Mouse (Mus musculus) MEL (cell line): ENCODE data around the gene Pla2r1. TPM values are rescaled to one million over a fixed set of nuclear protein-coding genes. Genes with fewer than 3 reads are reported as not detected.

ENCODE experiments used
- DNase-seq: peaks from one replicate; pipeline ENCODE4 v3.0.0; 2011; ENCODE audit warnings: low read depth, low spot score
- H3K27ac ChIP-seq: 2 replicates; pipeline ENCODE4 v1.5.1; 2012; ENCODE audit warnings: low read depth, mild to moderate bottlenecking, control low read depth, low read length, moderate library complexity; ENCODE audit not compliant: control insufficient read depth
- H3K27me3 ChIP-seq, 2 experiments: fragments of 150-350 bp in 1 of 2; sonication (generic) in 1 of 2; 2 replicates each; pipeline ENCODE4 v1.6.1; 2012; ENCODE audit warnings: low read length in 2 of 2, mild to moderate bottlenecking in 2 of 2, improper control_type of control experiment in 1 of 2, moderate library complexity in 1 of 2; ENCODE audit not compliant: insufficient read depth in 2 of 2, control insufficient read depth in 1 of 2
- H3K36me3 ChIP-seq, 2 experiments: 2 replicates each; pipeline ENCODE4 v1.6.1; 2012 to 2014; ENCODE audit warnings: low read length in 2 of 2, improper control_type of control experiment in 1 of 2, inconsistent platforms in 1 of 2, mild to moderate bottlenecking in 1 of 2; ENCODE audit not compliant: insufficient read depth in 2 of 2, control insufficient read depth in 1 of 2
- H3K4me1 ChIP-seq, 2 experiments: fragments of 150-350 bp in 1 of 2; sonication (generic) in 1 of 2; 2 replicates each; pipeline ENCODE4 v1.6.1; 2012; ENCODE audit warnings: low read length in 2 of 2, improper control_type of control experiment in 1 of 2, mild to moderate bottlenecking in 1 of 2; ENCODE audit not compliant: insufficient read depth in 2 of 2, control insufficient read depth in 1 of 2
- H3K4me3 ChIP-seq, 2 experiments: fragments of 150-350 bp in 1 of 2; sonication (generic) in 1 of 2; 2 replicates each; pipeline ENCODE4 v1.5.1; 2012; ENCODE audit warnings: low read depth in 2 of 2, low read length in 2 of 2, mild to moderate bottlenecking in 2 of 2, moderate library complexity in 2 of 2, control low read depth in 1 of 2, improper control_type of control experiment in 1 of 2; ENCODE audit not compliant: control insufficient read depth in 1 of 2, insufficient read depth in 1 of 2
- H3K79me2 ChIP-seq: 2 replicates; pipeline ENCODE4 v1.6.1; 2012; ENCODE audit warnings: mild to moderate bottlenecking, low read length, moderate library complexity; ENCODE audit not compliant: control insufficient read depth, poor library complexity, insufficient read depth
- H3K9ac ChIP-seq: 2 replicates; pipeline ENCODE4 v1.6.1; 2012; ENCODE audit warnings: low read depth, mild to moderate bottlenecking, control low read depth, low read length, moderate library complexity; ENCODE audit not compliant: control insufficient read depth, poor library complexity, severe bottlenecking
- H3K9me3 ChIP-seq: fragments of 150-350 bp; sonication (generic); replicated peaks from 2 replicates; pipeline ENCODE4 v1.6.1; 2012; ENCODE audit warnings: mild to moderate bottlenecking, low read length, improper control_type of control experiment, moderate library complexity; ENCODE audit not compliant: insufficient read depth
- CHD1 ChIP-seq: IDR thresholded peaks from 2 replicates; pipeline ENCODE4 v1.6.1; 2012; ENCODE audit warnings: low read depth, mild to moderate bottlenecking, inconsistent platforms, low read length, improper control_type of control experiment
- CTCF ChIP-seq, 3 experiments: IDR thresholded peaks in 2 of 3; conservative IDR thresholded peaks in 1 of 3; 2 replicates each; pipeline ENCODE4 v1.5.1; 2011 to 2012; ENCODE audit warnings: low read length in 3 of 3, low read depth in 2 of 3, mild to moderate bottlenecking in 2 of 3, improper control_type of control experiment in 1 of 3, inconsistent platforms in 1 of 3, mixed read lengths in 1 of 3, moderate library complexity in 1 of 3; ENCODE audit not compliant: control insufficient read depth in 1 of 3, insufficient read depth in 1 of 3, poor library complexity in 1 of 3, severe bottlenecking in 1 of 3
- ELF1 ChIP-seq: IDR thresholded peaks from 2 replicates; pipeline ENCODE4 v1.6.1; 2014; ENCODE audit warnings: low read depth, mild to moderate bottlenecking, inconsistent platforms, low read length, improper control_type of control experiment, moderate library complexity
- EP300 ChIP-seq, 2 experiments: IDR thresholded peaks; 2 replicates each; pipeline ENCODE4 v1.6.1; 2011; ENCODE audit warnings: improper control_type of control experiment in 2 of 2, low read length in 2 of 2, low read depth in 1 of 2, mild to moderate bottlenecking in 1 of 2
- GABPA ChIP-seq: IDR thresholded peaks from 2 replicates; pipeline ENCODE4 v1.6.1; 2012; ENCODE audit warnings: low read depth, mild to moderate bottlenecking, inconsistent platforms, low read length, improper control_type of control experiment, moderate library complexity
- GATA1 ChIP-seq: IDR thresholded peaks from 2 replicates; pipeline ENCODE4 v1.6.1; 2011; ENCODE audit warnings: low read depth, low read length, improper control_type of control experiment
- KAT2A ChIP-seq: conservative IDR thresholded peaks from 2 replicates; pipeline ENCODE4 v1.6.1; 2012; ENCODE audit warnings: low read depth, low read length, improper control_type of control experiment, inconsistent platforms
- MAFK ChIP-seq: IDR thresholded peaks from 2 replicates; pipeline ENCODE4 v1.6.1; 2011; ENCODE audit warnings: low read depth, mild to moderate bottlenecking, low read length, improper control_type of control experiment, borderline replicate concordance
- MAZ ChIP-seq: IDR thresholded peaks from 2 replicates; pipeline ENCODE4 v1.6.1; 2012; ENCODE audit warnings: low read depth, mild to moderate bottlenecking, inconsistent platforms, low read length, improper control_type of control experiment
- MEF2A ChIP-seq: IDR thresholded peaks from 2 replicates; pipeline ENCODE4 v1.6.1; 2014; ENCODE audit warnings: low read depth, mild to moderate bottlenecking, inconsistent platforms, low read length, improper control_type of control experiment; ENCODE audit not compliant: poor library complexity, insufficient replicate concordance, severe bottlenecking; ENCODE audit errors: extremely low read depth
- MXI1 ChIP-seq: IDR thresholded peaks from 2 replicates; pipeline ENCODE4 v1.6.1; 2011; ENCODE audit warnings: mild to moderate bottlenecking, low read depth, low read length, improper control_type of control experiment
- MYB ChIP-seq: IDR thresholded peaks from 2 replicates; pipeline ENCODE4 v1.6.1; 2011; ENCODE audit warnings: mild to moderate bottlenecking, low read depth, low read length, improper control_type of control experiment
- MYC ChIP-seq: IDR thresholded peaks from 2 replicates; pipeline ENCODE4 v1.6.1; 2011; ENCODE audit warnings: low read depth, mild to moderate bottlenecking, low read length, improper control_type of control experiment, moderate library complexity
- POLR2AphosphoS5 ChIP-seq: IDR thresholded peaks from 2 replicates; pipeline ENCODE4 v1.6.1; 2012; ENCODE audit warnings: low read depth, borderline replicate concordance, mild to moderate bottlenecking, inconsistent platforms, low read length, moderate library complexity, mixed read lengths
- RCOR1 ChIP-seq: IDR thresholded peaks from 2 replicates; pipeline ENCODE4 v1.6.1; 2012; ENCODE audit warnings: low read depth, mild to moderate bottlenecking, inconsistent platforms, low read length, improper control_type of control experiment
- SIN3A ChIP-seq: IDR thresholded peaks from 2 replicates; pipeline ENCODE4 v1.6.1; 2012; ENCODE audit warnings: low read length, improper control_type of control experiment, inconsistent platforms
- SMC3 ChIP-seq: IDR thresholded peaks from 2 replicates; pipeline ENCODE4 v1.6.1; 2011; ENCODE audit warnings: low read depth, low read length, improper control_type of control experiment
- TBP ChIP-seq: IDR thresholded peaks from 2 replicates; pipeline ENCODE4 v1.8.0; 2011; ENCODE audit warnings: low read depth, low read length, improper control_type of control experiment
- UBTF ChIP-seq: IDR thresholded peaks from 2 replicates; pipeline ENCODE4 v1.6.1; 2012; ENCODE audit warnings: low read depth, mild to moderate bottlenecking, inconsistent platforms, low read length, improper control_type of control experiment, moderate library complexity, borderline replicate concordance; ENCODE audit not compliant: insufficient read depth
- USF1 ChIP-seq: IDR thresholded peaks from 2 replicates; pipeline ENCODE4 v1.6.1; 2014; ENCODE audit warnings: low read depth, mild to moderate bottlenecking, inconsistent platforms, low read length, improper control_type of control experiment, moderate library complexity
- USF2 ChIP-seq, 2 experiments: IDR thresholded peaks; 2 replicates each; pipeline ENCODE4 v1.6.1; 2011 to 2012; ENCODE audit warnings: improper control_type of control experiment in 2 of 2, low read length in 2 of 2, borderline replicate concordance in 1 of 2, inconsistent platforms in 1 of 2, low read depth in 1 of 2, mild to moderate bottlenecking in 1 of 2; ENCODE audit not compliant: insufficient read depth in 1 of 2
- ZC3H11A ChIP-seq: IDR thresholded peaks from 2 replicates; pipeline ENCODE4 v1.6.1; 2012; ENCODE audit warnings: low read depth, mild to moderate bottlenecking, inconsistent platforms, low read length, improper control_type of control experiment
- ZKSCAN1 ChIP-seq: IDR thresholded peaks from 2 replicates; pipeline ENCODE4 v1.6.1; 2012; ENCODE audit warnings: low read depth, mild to moderate bottlenecking, inconsistent platforms, low read length, improper control_type of control experiment, moderate library complexity
- ZMIZ1 ChIP-seq: IDR thresholded peaks from 2 replicates; pipeline ENCODE4 v1.6.1; 2012; ENCODE audit warnings: low read depth, mild to moderate bottlenecking, inconsistent platforms, low read length, improper control_type of control experiment, moderate library complexity
- ZNF384 ChIP-seq: IDR thresholded peaks from 2 replicates; pipeline ENCODE4 v1.6.1; 2012; ENCODE audit warnings: low read depth, mild to moderate bottlenecking, inconsistent platforms, low read length, improper control_type of control experiment
- polyA plus RNA-seq, 2 experiments: library from polyadenylated mRNA; stranded (reverse) in 1 of 2; unstranded in 1 of 2; fragments of >175 nt in 1 of 2; fragments of >200 nt in 1 of 2; gene quantifications; 2 replicates each; pipeline versions ENCODE4 v1.2.1 to v1.2.4; 2012; ENCODE audit warnings: low replicate concordance in 2 of 2, low read depth in 1 of 2; ENCODE audit not compliant: insufficient read length in 2 of 2, insufficient read depth in 1 of 2, missing spikeins in 1 of 2
- total RNA-seq: library from RNA; depleted of rRNA; stranded (reverse); fragments of 300-350 nt; gene quantifications from 2 replicates; pipeline ENCODE4 v1.2.3, GENCODE M21; 2012

Pla2r1 gene
- total and polyA plus RNA-seq, 3 experiments: not detected

GRCm38 (mm10) chr2:60583416-60583815 lies 30.3 kb upstream of the Pla2r1 start:
- H3K79me2 ChIP-seq: no peaks in the 10 kb centered on the region

GRCm38 (mm10) chr2:60554561-60554960 lies 1.5 kb upstream of the Pla2r1 start:
- Histone ChIP-seq H3K9ac (no peak overlapping the region), H3K9me3 (no peaks in the 10 kb centered on the region), H3K79me2 (no peaks in the 10 kb centered on the region), H3K36me3 (no peaks in the 10 kb centered on the region), H3K4me3 (no peak overlapping the region), H3K27ac (no peak overlapping the region), H3K4me1 (no peaks in the 10 kb centered on the region), H3K27me3 (no peaks in the 10 kb centered on the region)
- no peak for TF ChIP-seq RCOR1
- no peak for TF ChIP-seq GABPA
- TF ChIP-seq ZKSCAN1: no peak
- no peak for TF ChIP-seq MYB
- no peak for TF ChIP-seq ELF1
- no peak for TF ChIP-seq MEF2A
- TF ChIP-seq MAZ: no peak
- no peak for TF ChIP-seq CHD1
- TF ChIP-seq TBP: no peak
- no peak for TF ChIP-seq MYC
- TF ChIP-seq GATA1: no peak
- DNase-seq: no peak

More at GRCm38 (mm10) chr2:60583416-60583815, 30.3 kb upstream of the Pla2r1 start:
- no peaks in the 10 kb centered on the region for H3K4me1 ChIP-seq
- H3K27me3 ChIP-seq: no peaks in the 10 kb centered on the region
- DNase-seq: no peak
- TF ChIP-seq KAT2A (no peak), MXI1 (no peak), POLR2AphosphoS5 (no peak), UBTF (no peak), MYB (no peak), ZMIZ1 (no peak), ZC3H11A (no peak), CHD1 (no peak), ZKSCAN1 (no peak), USF1 (no peak), GABPA (no peak), MAFK (no peak), EP300 (IDR thresholded peaks at IDR 0.05; ENCODE audit: low read depth in 1 of 2, low read length in 2 of 2) (no peak), ZNF384 (no peak), SMC3 (no peak), USF2 (IDR thresholded peaks at IDR 0.05; ENCODE audit: borderline replicate concordance in 1 of 2, insufficient read depth in 1 of 2, low read depth in 1 of 2, low read length in 2 of 2) (no peak), CTCF (IDR thresholded peaks at IDR 0.05 in 2 of 3, conservative IDR thresholded peaks at IDR 0.05 in 1 of 3; ENCODE audit: control insufficient read depth in 1 of 3, insufficient read depth in 1 of 3, low read depth in 2 of 3, low read length in 3 of 3, poor library complexity in 1 of 3, severe bottlenecking in 1 of 3) (no peak), ELF1 (no peak), RCOR1 (no peak), SIN3A (no peak)
- TF ChIP-seq, all 39 proteins: peak for 0
- Histone ChIP-seq H3K4me3 (no peak overlapping the region), H3K27ac (no peak overlapping the region), H3K9ac (no peak overlapping the region), H3K36me3 (no peaks in the 10 kb centered on the region), H3K9me3 (no peaks in the 10 kb centered on the region)
